Mouse (Mus musculus) G1E-ER4 (cell line): ENCODE results near the gene Trf. TPM values are rescaled to one million over a fixed set of nuclear protein-coding genes. Genes with fewer than 3 reads are reported as not detected.

ENCODE experiments used
- GATA1 ChIP-seq: IDR thresholded peaks from one replicate; pipeline ENCODE4 v1.8.0; 2012; ENCODE audit warnings: low read length, inconsistent platforms
- polyA plus RNA-seq: library from polyadenylated mRNA; stranded (reverse); fragments of >175 nt; gene quantifications from 2 replicates; pipeline ENCODE4 v1.2.3, GENCODE M21; 2012

Trf gene
- polyA plus RNA-seq, 1 experiment, result not detected

DNA sequence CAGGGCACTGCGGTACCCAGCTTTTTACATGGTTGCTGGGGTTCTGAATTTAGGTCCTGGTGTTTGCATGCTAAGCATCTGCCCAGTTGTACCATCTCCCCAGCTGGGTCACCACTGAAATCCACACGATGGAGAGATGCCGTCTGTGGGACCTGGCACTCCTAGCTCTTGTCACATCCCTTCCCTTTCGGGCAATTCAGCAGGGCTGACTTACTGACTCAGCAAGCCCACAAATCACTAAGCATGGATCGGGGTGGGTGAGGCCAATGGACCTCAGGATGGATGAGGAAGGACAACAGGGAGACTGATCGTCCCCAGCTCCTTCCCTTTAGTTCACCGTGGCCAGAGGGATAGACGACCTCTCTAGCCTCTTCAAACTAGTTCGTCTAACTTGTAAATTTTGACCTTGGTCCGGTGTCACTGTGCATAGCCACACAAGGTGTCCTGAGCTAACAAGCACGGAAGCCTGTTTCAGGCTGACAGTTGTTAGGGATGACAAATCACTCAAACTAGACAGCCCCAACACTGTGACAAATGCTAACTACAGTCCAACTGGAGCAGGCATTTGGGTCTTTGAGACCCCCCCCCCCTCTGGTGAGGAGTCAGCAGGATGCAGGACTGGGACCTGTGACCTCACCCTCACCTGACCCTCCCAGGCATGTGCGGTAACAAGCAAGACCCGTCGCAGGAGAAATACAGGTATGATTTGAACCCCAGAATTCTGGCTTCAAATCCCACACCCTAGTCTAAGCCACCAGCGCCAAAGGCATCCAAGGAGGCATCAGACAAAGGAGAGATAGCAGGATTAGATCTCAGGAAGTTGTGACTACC, 992 bp downstream of the Trf start:
- no peak for TF ChIP-seq GATA1

DNA sequence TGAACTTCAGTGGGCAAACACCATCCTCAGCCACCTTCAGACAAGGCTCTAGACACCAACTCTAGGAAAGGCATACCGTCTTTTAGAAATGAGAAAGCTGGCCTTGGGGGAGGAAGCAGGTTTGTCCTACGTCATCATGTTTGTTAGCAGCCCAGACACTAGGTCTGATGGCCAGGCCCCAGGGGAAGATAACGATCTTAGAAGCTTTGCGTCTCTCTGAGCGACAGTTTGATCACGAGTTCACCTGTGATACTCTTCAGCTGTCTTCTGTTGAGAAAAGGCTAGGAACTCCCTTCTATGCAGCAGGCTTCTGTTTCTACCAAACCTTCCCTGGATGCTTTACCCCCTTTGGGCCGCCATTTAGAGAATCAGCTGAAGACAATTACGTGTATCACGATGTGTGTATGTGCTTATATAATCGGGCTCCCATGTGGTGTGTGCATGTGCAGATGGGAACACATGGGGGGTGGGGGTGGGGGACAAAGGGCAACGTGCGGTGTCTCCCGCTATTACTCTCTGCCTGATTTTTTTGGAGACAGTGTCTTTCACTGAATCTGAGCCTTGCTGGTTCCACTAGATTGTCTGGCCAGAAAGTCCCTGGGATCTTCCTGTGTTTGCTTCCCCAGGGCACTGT, 1.8 kb downstream of the Trf start:
- no peak for TF ChIP-seq GATA1

DNA sequence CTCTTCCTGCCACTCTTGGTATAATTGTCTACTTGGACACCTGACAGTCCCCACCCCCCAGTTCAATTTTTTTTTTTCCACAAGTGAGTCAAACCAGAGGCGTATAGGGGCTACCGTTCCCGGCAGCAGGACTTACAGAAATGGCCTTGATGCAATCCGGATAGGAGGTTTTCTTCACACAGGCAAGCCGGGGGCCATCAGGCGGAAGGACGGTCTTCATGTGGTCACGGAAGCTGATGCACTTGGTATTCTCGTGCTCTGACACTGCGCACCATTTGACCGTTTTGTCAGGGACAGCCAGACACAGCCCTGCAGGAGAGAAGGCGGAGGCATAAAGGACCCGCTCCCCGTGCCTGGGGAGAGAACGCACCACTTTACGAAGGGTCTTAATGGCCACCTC, 2.5 kb downstream of the Trf start:
- no peak for TF ChIP-seq GATA1

DNA sequence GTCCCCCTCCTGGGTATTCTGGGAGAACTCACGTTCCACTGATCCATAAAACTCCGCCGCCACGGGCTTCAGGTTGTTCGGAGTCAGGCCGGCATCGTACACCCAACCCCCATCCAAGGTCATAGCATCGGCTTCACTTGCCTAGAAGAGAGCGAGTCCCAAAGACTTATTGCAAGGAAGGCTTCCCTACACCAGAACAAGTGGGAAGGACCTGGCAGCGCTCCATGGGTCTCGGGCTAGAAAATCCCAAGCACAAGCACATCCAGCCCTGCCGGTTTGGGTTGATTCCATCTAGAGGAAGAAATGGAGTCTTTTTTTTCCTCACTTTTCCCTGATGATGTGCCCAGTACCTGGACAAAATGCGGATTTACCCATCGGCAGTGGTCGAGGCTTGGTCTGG, 3.4 kb downstream of the Trf start:
- no peak for TF ChIP-seq GATA1

DNA sequence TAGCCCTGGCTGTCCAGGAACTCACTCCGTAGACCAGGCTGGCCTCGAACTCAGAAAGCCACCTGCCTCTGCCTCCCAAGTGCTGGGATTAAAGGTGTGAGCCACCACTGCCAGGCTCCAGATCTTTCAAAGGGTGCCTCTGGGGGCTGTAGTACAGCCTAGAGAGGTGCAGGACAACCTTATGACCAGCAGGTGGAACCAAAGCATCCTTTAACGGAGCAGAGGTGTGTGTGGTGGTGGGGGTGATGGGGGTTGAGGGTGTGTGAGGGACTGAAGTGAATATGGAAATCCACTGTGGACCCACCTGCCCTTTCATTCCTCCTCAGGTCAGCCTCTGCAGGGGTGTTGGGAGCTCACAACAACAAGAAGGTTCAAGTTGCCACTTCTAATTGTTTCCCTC, 4.8 kb downstream of the Trf start:
- no peak for TF ChIP-seq GATA1

DNA sequence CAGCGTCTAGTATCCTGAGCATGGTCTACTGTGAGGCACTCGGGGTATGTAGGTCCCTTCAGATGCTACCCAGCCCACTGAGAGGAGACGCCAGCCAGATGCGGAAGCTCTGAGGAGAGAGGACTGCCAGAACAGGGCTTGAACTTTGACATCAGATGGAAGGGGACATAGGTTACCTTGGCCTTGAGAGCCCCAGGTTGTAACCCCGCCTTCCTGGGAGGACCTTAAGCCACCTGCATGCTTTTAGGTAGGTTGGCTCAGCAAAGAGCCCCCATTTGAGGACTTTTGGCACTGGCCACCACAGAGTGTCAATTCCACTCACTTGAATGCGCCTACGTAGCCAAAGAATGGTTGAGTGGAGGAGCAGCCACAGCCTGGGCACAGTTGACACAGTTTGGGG, 5.5 kb downstream of the Trf start:
- no peak for TF ChIP-seq GATA1

DNA sequence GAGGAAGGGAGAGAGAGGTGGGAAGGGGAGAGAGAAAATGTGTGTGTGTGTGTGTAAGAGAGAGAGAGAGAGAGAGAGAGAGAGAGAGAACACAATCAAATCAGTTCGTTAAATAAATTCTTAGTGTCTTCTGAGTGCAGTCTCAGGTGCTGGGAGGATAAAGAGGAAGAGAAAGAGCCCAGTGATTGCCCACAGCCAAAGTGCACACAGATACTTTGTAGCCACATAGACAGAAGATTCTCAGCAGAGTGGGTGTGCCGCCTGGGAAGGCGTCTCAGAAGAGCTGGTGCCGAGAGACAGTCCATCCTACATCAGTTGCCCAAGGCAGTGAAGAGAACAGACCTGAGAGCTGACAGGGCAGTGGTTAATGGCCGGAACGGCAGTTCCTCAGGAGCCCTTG, 16.0 kb downstream of the Trf start:
- no peak for TF ChIP-seq GATA1

DNA sequence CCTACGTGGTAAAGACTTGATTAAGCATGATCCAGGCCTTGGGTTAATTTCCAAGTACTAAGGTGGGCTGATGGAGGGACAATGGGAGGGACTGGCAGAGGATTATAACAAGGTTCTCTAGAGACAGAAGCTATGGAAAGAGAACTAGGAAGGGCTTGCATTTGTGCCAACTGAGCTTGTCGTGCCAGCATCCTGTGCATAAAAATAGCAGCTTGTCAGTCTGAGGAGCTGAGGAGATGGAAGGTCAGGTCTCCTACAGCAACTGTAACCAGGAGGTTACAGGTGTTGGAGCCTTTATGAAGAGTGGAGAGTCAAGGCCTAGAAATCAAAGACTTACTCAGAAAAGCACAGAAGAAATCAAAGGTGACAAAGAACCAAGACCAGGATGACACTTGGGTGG, 16.6 kb downstream of the Trf start:
- TF ChIP-seq GATA1, result no peak

DNA sequence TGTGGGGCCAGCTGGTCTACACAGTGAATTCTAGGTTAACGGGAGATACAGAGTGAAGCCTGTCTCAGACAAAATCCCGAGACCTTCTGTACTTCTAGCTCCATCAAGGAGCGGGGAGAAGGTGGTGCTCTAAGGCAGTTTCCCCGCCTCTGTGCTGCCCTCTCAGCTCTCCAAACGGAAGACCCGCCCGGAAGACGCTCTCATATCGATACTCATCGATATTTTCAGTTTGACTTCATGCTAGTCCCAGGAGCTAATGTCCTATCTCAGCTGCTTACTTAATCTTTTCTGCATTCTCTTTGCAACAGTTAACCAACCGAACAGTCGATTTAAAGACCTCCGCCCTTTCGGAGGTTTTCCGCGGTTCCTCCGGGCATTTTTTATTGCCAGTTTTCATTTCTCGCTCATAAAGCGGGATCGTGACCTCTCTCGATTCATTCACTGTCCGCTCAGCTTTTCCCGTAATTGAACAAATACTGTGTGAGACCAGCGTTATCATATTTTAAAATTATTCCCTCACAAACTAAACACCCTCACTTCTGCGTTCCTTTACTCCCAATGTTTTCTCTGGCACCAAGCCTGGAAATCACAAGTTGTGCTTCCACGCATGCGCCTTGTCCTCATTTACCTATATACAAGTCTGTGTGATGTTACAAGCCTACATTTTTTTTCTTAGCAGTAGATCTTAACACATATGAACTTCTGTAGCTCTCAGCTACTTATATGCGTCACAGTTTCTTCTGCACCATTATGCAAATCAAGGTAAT, 17.4 kb downstream of the Trf start:
- no peak for TF ChIP-seq GATA1

DNA sequence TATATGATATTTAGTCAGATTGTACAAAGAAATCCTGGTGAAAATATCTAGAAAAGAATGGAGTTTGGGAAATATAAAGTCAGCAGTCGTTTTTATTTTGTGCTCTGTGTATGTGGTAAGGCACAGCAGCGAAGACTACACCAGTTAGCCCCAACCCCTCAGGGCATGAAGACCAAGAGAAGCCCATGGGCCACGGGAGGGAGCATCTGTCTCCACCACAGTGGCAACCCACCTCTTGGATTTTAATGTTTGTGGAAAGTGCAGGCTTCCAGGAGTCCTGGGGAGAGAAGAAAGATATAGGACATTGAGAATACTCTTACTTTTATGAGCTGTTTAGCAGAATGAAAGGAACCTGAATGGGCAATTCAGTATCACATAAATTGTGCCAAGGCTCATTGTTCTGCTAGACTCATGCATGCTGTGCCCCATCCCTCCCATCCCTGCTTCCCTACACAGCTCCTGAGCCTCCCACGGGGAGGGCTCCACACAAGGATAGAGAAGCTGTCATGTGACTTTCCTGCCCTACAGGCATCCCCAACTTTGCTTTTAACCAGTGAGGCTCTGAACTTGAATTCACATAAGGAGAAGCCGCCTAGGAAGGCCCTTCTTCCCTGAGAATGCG, 21.3 kb downstream of the Trf start:
- no peak for TF ChIP-seq GATA1

DNA sequence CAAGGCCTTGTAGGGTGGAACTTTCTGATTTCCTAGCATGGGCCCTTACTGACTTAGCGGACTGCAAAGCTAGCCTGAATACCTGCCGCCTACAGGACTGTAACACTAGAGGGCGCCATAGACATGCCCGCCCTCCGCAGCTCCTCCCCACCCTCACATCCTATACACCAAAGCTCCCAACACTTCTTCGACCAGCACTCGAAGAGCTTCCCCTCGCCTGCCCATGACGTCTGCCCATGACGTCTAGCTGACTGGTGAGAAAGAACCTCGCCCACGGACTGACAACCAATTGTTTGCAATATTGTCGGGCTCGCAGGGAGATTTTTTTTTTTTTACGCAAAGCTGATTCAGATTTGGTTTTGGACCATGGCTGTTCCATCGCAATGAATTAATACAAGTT, 22.4 kb downstream of the Trf start:
- no peak for TF ChIP-seq GATA1

DNA sequence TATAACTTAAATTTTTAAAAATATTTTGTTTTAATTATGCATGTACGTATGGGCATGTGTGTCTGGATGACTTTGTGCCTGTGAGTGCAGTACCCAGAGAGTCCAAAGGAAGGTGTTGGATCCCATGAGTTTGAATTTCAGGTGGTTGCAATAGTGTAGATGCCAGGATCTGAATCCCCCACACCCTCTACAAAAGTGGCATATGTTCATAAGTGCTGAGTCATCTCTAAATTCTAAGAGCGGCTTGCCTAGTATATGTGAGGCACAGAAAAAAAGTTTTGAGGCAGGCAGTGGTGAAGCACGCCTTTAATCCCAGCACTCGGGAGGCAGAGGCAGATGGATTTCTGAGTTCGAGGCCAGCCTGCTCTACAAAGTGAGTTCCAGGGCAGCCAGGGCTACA, 24.5 kb downstream of the Trf start:
- no peak for TF ChIP-seq GATA1

DNA sequence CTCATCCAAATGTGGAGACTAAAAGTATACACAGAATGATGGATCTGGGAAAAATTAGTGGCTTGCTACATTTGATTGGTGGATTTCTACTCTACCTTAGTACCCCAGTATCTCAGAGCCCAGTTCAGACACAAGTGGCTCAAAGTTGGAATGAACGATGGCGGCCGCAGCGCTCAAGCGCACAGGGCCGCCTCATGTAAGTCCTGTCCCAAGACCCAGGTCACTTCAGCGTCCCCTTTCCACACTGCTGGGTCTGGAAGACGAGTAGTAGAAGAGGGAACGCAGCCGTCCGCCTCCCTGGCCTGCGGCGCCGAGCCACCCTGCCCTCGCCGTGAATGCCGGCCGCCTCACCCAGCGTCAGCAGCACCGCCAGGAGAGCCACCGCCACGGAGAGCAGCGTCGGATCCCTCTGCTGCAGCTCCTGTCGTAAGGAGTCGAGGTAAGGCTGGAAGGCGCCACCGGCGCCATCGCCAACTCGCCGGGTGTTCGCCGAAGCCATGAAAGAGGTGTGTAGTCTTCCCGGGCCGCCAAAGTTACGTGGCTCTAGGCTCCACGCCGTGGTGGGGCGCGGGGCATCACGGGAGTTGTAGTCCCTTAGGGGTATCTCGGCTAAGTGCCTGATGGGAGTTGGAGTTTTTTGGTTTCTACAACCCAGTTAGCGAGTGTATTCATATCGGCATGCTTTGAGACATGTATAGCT, 28.5 kb downstream of the Trf start, which contains the start of gene Srprb:
Gene Srprb, minus strand, starts transcription at position 577 of the 700 bp plus-strand sequence.
- no peak for TF ChIP-seq GATA1

DNA sequence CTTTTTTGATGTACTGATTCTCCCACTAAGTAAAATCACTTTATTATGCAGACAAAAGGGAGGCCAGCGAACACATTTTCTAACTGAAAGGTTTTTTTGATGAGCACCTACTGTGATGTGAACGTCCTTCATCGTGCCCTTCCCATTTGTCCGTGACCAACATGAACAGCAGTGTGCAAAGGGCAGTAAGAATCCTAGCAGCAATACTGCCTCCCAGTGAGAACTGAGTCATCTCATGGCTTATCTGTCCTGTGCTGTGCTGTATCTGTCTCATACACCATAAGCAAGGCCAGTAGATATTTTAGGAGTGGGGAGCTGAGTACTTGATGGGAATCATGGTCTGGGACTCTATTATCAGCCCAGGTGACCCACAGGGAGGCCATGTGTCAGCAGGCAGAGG, 41.8 kb downstream of the Trf start:
- no peak for TF ChIP-seq GATA1

DNA sequence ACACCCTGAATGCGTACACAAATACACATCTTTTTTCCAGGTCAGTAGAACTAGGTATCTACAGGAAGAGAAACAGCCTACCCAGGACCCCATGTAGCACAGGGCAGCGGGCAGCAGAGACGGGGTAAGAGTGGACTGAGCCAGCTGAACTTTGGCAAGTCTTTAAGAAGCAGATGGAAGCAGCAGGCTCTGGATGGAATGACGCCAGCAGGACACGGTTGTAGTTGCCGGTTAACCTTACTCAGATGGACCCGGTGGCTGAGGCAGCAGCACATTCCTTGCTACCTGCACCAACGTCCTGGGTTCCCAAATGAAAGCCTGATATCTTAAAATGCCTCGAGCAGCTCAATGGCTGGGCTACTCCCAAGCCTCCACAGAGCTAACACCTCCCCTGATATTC, 43.5 kb downstream of the Trf start:
- TF ChIP-seq GATA1, result no peak
